Mouse (Mus musculus) kidney, adult 11 months (tissue): ENCODE measurements around the gene Ccdc63.

Source experiments
- DNase-seq: peaks from one replicate; pipeline ENCODE4 v3.0.0; 2022

Ccdc63 gene

DNA sequence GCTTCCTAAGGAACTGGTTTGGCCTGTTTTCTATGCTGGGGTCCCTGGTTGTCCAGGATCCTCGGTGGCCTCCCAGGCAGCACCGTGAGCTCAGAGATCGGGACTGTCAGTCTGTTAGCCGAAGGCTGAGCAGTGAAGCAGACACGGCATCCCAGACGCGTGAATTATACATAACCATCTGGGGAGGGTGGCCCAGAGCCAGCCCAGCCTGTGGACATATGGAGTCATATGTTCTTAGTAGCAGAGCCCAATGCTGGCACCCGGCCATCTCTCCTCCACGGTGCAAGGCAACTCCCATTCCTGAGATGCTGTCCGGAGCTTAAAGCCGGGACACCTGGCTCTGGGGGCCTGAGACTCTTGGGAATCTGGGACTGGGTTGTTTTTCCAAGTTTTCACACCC is 59.7 kb downstream of the Ccdc63 start:
- DNase-seq: no peak

- DNase-seq: no peak
Observed at GRCm38 (mm10) chr5:122079796-122080195, 60.8 kb downstream of the Ccdc63 start.

GRCm38 (mm10) chr5:122077244-122077643 is 63.4 kb downstream of the Ccdc63 start:
- DNase-seq: no peak

GRCm38 (mm10) chr5:122075736-122076135 is 64.9 kb downstream of the Ccdc63 start:
- DNase-seq: no peak

- DNase-seq: no peak
Observed at GRCm38 (mm10) chr5:122071997-122072396, 68.6 kb downstream of the Ccdc63 start.

- no peak for DNase-seq
Observed at GRCm38 (mm10) chr5:122070963-122071800, 69.4 kb downstream of the Ccdc63 start.

GRCm38 (mm10) chr5:122068563-122068962 is 72.1 kb downstream of the Ccdc63 start:
- no peak for DNase-seq

DNA sequence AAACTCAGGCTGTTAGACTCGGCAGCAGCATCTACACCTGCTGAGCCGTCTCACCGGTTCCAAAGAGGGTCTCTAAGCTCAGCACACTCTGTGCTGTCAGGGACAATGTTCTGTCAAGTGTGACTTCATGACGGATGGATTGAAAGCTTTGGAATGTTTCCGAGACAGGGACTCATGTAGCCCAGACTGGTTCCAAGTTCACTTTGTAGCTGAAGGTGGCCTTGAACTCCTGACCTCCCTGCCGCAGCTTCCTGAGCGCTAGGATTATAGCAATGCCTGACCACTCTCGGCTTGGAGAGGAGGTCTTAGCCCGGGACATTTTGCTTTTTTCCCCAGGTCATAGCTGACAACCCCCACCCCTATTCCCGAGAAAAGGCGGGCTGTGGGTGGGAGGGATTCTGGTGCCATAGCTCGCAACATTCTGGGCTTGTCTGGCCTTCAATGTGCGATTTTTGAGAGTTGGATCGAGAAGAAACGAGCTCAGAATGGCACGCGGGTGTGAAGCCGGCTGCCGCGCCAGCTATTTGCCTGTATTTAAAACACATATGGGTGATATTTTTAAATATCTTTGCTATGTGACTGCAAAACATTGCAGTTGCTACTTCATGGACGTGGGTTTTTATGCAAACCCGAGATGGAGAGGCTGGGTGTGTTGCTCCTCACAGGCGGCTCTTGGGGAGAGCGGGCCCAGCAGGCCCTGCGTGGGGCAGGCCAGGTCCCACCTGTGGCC is 77.3 kb downstream of the Ccdc63 start:
- no peak for DNase-seq

DNA sequence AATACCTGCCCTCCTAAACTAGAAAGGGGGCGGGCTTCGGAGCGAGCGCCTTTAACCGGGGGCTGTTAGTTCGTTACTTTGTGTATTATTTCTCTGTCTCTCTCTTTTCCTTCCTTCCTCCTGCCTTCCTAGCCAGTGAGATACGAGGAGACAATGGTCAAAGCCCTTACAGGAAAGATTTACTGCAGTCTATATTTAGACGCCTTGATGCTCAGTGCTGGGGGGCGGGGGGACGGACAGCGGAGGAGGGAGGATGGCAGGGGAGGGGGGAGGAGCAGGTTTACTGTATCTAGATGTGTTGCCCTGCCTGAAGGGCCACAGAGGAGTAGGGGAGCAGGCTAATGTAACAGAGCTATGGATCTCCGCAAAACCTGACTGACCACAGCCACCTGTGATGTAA is 78.1 kb downstream of the Ccdc63 start:
- DNase-seq: no peak

- DNase-seq: no peak
Observed at GRCm38 (mm10) chr5:122060767-122061333, 79.8 kb downstream of the Ccdc63 start.

DNA sequence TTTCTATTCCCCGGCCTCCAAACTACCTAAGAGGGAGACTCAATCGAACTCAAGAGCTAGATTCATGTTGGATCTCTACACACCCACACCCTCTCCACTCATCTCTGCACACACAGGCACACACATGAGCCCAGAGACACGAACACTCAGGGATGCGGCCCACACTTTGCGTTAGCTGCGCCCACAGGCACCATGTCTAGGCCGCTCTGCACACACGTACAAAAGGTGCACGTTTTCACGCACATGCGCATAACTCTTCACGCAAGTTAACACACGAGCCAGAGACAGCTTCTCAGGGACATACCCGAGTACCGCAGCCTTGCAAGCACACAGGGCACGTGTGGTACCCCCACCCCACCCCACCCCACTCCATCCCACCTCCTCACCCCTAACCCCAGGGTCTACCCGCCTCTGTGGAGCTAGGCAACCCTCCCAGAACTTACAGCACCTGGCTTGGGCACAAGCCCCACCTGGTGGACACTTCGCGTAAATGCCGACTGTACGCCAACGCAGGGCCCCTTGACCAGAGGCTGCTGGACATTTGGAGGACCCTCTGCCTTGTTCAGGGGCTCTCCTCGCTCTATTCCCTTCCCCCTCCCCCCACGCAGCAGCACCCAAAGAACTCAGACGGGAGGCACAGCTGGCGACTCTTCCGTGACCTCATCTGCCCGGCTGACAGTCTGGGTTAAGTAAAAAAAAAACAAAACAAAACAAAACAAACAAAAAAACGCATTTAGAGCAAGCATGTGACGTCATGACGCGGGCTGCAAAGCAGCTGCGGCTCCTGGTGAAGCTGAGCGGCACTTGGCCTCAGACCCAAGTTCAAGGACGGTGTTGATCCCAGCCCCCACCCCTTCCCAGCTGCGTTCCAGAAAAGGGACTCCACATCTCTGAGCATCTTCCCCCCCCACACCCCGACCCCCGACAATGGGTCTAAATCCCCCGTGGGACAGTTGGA is 81.3 kb downstream of the Ccdc63 start:
- no peak for DNase-seq
